Mouse (Mus musculus): ENCODE measurements around the gene Gm10337. TPM values are rescaled to one million over a fixed set of nuclear protein-coding genes. Genes with fewer than 3 reads are reported as not detected.

Gene Gm10337
- polyA plus RNA-seq, 1 experiment from 2014 or later: 5.2 TPM

GRCm38 (mm10) chr15:102533926-102534325, 30.4 kb downstream of the Gm10337 start:
- 97% methylated on average over 7 of the region's 7 CpGs for WGBS
- peaks cover 79% of the 10 kb centered on the region for H3K36me3 ChIP-seq

GRCm38 (mm10) chr15:102544801-102545200, 41.3 kb downstream of the Gm10337 start:
- no peak overlapping the region for H3K4me2 ChIP-seq

More at GRCm38 (mm10) chr15:102533926-102534325, 30.4 kb downstream of the Gm10337 start:
- Histone ChIP-seq H3K9me3 (no peaks in the 10 kb centered on the region), H3K4me2 (no peak overlapping the region), H3K27ac (no peak overlapping the region), H3K27me3 (no peaks in the 10 kb centered on the region), H3K4me1 (no peaks in the 10 kb centered on the region), H3K9ac (no peak overlapping the region), H3K4me3 (no peak overlapping the region)
- no peak for ATAC-seq (ENCODE audit: insufficient number of reproducible peaks, insufficient read depth, low FRiP score, low TSS enrichment, low read depth)

DNA sequence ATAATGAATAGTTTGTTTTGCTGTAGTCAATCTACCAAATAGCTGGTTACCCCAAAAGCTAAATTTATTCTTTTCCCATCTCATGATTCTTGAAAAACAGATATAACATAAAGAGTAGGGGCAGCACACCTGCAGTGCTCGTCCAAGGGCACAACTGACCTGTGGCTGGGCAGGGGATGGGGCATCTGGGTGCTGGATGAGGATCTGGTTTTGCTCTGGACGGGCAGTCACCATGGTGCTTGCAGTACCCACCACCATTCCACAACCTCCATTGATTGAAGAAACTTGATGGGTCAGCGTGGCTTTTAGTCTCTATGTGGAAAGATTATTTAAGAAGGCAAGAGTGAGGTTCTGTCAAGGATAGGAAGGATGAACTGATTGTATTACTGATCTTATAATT, 42.7 kb downstream of the Gm10337 start:
- Histone ChIP-seq H3K9ac (no peak overlapping the region), H3K4me1 (no peaks in the 10 kb centered on the region), H3K36me3 (peaks cover 76% of the 10 kb centered on the region), H3K9me3 (no peaks in the 10 kb centered on the region), H3K27me3 (no peaks in the 10 kb centered on the region), H3K4me3 (no peak overlapping the region), H3K4me2 (no peak overlapping the region), H3K27ac (no peak overlapping the region)
- 92% methylated on average over 3 of the region's 3 CpGs for WGBS
- no peak for ATAC-seq (ENCODE audit: insufficient number of reproducible peaks, insufficient read depth, low FRiP score, low TSS enrichment, low read depth)

More at GRCm38 (mm10) chr15:102544801-102545200, 41.3 kb downstream of the Gm10337 start:
- H3K27ac ChIP-seq: no peak overlapping the region
- no peak for ATAC-seq (ENCODE audit: insufficient number of reproducible peaks, insufficient read depth, low FRiP score, low TSS enrichment, low read depth)
- no peak overlapping the region for H3K9ac ChIP-seq
- WGBS: 86% methylated on average over 4 of the region's 4 CpGs
- no peak overlapping the region for H3K4me3 ChIP-seq
- peaks cover 78% of the 10 kb centered on the region for H3K36me3 ChIP-seq
- H3K9me3 ChIP-seq: no peaks in the 10 kb centered on the region
- H3K4me1 ChIP-seq: no peaks in the 10 kb centered on the region
- H3K27me3 ChIP-seq: no peaks in the 10 kb centered on the region

DNA sequence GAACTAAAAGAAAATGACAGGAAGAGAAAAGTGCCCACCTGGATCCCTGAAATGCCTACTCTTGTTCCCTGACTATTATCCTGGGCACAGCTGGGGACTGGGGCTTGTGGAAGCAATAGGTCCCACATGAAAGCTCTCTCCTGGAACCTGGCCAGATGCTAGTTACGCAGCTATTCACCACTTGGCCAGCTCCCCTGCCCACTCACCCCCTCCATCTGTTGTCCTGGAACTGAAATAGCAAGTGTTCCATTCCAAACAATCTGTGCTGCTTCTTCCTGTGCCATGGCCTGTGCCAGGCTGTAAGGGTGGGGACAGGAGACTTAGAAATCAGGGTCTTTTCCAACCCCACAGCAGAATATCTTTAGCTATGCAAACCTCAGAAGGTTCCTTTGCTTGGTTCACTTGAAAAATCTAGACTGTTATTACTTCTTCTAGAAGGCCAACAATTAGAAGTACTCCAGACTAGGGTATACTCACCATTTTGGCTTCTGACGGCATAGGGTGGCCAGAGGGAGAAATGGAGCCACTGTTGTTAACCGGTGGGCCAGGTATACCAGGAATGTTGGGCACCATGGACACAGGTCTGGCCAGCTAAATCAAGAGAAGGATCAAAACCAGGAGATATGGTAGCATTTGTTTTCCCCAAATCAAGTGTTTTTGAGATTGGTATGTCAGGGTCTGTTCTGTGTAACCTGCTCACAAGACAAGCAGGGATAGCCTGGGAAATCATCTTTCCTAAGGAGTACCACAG, 43.3 kb downstream of the Gm10337 start:
- H3K4me3 ChIP-seq: no peak overlapping the region
- no peaks in the 10 kb centered on the region for H3K4me1 ChIP-seq
- no peaks in the 10 kb centered on the region for H3K9me3 ChIP-seq
- WGBS: 79% methylated on average over 3 of the region's 3 CpGs
- H3K27ac ChIP-seq: 0 out of 2 replicates have a peak overlapping the region, but pooled peaks have one; percentile 11
- no peaks in the 10 kb centered on the region for H3K27me3 ChIP-seq
- H3K4me2 ChIP-seq: no peak overlapping the region
- peaks cover 77% of the 10 kb centered on the region for H3K36me3 ChIP-seq
- no peak overlapping the region for H3K9ac ChIP-seq
- ATAC-seq (ENCODE audit: insufficient number of reproducible peaks, insufficient read depth, low FRiP score, low TSS enrichment, low read depth): no peak

DNA sequence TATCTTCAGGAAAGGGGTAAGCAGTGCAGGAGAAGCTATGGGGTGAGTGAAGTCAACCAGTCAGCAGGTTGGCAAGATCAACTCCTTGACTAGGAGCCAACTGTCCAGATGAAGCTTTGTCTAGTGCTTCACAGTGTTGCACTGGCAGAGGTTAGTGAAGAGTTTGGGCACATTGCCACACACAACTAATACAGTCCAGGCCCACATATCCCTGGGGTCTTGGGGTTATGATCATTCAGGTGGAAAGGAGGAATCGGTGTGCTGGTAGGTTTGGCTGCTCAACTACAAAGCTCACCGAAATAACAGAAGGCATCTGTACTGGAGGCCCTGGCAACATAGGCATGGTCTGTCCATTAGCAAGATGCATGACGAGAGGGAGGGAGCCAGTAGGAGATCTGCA, 44.0 kb downstream of the Gm10337 start:
- peaks cover 77% of the 10 kb centered on the region for H3K36me3 ChIP-seq
- no peak overlapping the region for H3K4me3 ChIP-seq
- H3K4me1 ChIP-seq: no peaks in the 10 kb centered on the region
- no peak overlapping the region for H3K27ac ChIP-seq
- ATAC-seq (ENCODE audit: insufficient number of reproducible peaks, insufficient read depth, low FRiP score, low TSS enrichment, low read depth): no peak
- no peaks in the 10 kb centered on the region for H3K27me3 ChIP-seq
- H3K9me3 ChIP-seq: no peaks in the 10 kb centered on the region
- WGBS: 91% methylated on average over 3 of the region's 3 CpGs
- H3K9ac ChIP-seq: no peak overlapping the region
- H3K4me2 ChIP-seq: no peak overlapping the region

DNA sequence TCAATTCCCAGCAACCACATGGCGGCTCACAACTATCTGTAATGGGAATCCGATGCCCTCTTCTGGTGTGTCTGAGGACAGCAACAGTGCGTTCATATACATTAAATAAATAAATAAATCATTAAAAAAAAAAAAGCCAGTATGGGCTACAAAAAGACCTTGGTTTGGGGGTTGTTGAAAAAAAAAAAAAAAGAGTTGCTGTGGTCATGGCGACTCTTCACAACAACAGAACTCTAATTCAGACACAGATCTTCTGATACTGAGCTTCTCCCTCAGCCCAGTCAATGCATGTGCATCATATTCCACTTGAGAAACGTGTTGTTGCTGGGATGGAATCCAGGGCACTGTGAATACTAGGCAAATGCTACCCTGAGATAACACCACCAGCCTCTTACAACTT, 49.1 kb downstream of the Gm10337 start:
- no peaks in the 10 kb centered on the region for H3K4me1 ChIP-seq
- H3K4me2 ChIP-seq: no peak overlapping the region
- no peaks in the 10 kb centered on the region for H3K9me3 ChIP-seq
- no peaks in the 10 kb centered on the region for H3K27me3 ChIP-seq
- H3K9ac ChIP-seq: no peak overlapping the region
- no peak overlapping the region for H3K4me3 ChIP-seq
- peaks cover 77% of the 10 kb centered on the region for H3K36me3 ChIP-seq
- H3K27ac ChIP-seq: no peak overlapping the region
- WGBS: 95% methylated on average over 5 of the region's 5 CpGs
- ATAC-seq (ENCODE audit: insufficient number of reproducible peaks, insufficient read depth, low FRiP score, low TSS enrichment, low read depth): no peak

Other genes with a start within 250 kb of the Gm10337 start
- gene Rarg, start 246.2 kb upstream of the Gm10337 start, polyA plus RNA-seq (2015; fragmentation: Nextera tagmentation; extraction: Ambion mirVana): 135 and 143 TPM in 2 replicates
- 1.9 and 2.3 TPM in 2 replicates for gene Gm9918, start 233.2 kb upstream of the Gm10337 start, polyA plus RNA-seq (2015; fragmentation: Nextera tagmentation; extraction: Ambion mirVana)
- gene Mfsd5, start 224.3 kb upstream of the Gm10337 start, polyA plus RNA-seq (2015; fragmentation: Nextera tagmentation; extraction: Ambion mirVana): 60.3 and 67.3 TPM in 2 replicates
- 25.3 and 26.4 TPM in 2 replicates for gene Espl1, start 207.5 kb upstream of the Gm10337 start, polyA plus RNA-seq (2015; fragmentation: Nextera tagmentation; extraction: Ambion mirVana)
- gene Pfdn5, start 177.6 kb upstream of the Gm10337 start, polyA plus RNA-seq (2015; fragmentation: Nextera tagmentation; extraction: Ambion mirVana): 458 and 502 TPM in 2 replicates
- 109 TPM in 2 replicates for gene Myg1, start 172.0 kb upstream of the Gm10337 start, polyA plus RNA-seq (2015; fragmentation: Nextera tagmentation; extraction: Ambion mirVana)
- gene Aaas, start 153.0 kb upstream of the Gm10337 start, polyA plus RNA-seq (2015; fragmentation: Nextera tagmentation; extraction: Ambion mirVana): 72.9 and 80.6 TPM in 2 replicates
- gene Sp7, start 136.5 kb upstream of the Gm10337 start, polyA plus RNA-seq (2015; fragmentation: Nextera tagmentation; extraction: Ambion mirVana): 24.1 and 32.7 TPM in 2 replicates
- 12.3 and 14.1 TPM in 2 replicates for gene Sp1, start 97.6 kb upstream of the Gm10337 start, polyA plus RNA-seq (2015; fragmentation: Nextera tagmentation; extraction: Ambion mirVana)
- not detected in 2 replicates for gene Amhr2, start 58.4 kb upstream of the Gm10337 start, polyA plus RNA-seq (2015; fragmentation: Nextera tagmentation; extraction: Ambion mirVana)
- gene Prr13, start 44.7 kb upstream of the Gm10337 start, polyA plus RNA-seq (2015; fragmentation: Nextera tagmentation; extraction: Ambion mirVana): 74.8 and 79.2 TPM in 2 replicates
- 262 and 269 TPM in 2 replicates for gene Pcbp2, start 33.2 kb upstream of the Gm10337 start, polyA plus RNA-seq (2015; fragmentation: Nextera tagmentation; extraction: Ambion mirVana)
- 24.1 and 25.2 TPM in 2 replicates for gene Map3k12, start 13.3 kb downstream of the Gm10337 start, polyA plus RNA-seq (2015; fragmentation: Nextera tagmentation; extraction: Ambion mirVana)
- 100 and 110 TPM in 2 replicates for gene Tarbp2, start 14.5 kb downstream of the Gm10337 start, polyA plus RNA-seq (2015; fragmentation: Nextera tagmentation; extraction: Ambion mirVana)
- 2.9 and 3.8 TPM in 2 replicates for gene Npff, start 21.2 kb downstream of the Gm10337 start, polyA plus RNA-seq (2015; fragmentation: Nextera tagmentation; extraction: Ambion mirVana)
- not detected in 2 replicates for gene Gm28047, start 121.3 kb downstream of the Gm10337 start, polyA plus RNA-seq (2015; fragmentation: Nextera tagmentation; extraction: Ambion mirVana)
- 44.9 and 46.2 TPM in 2 replicates for gene Atf7, start 121.7 kb downstream of the Gm10337 start, polyA plus RNA-seq (2015; fragmentation: Nextera tagmentation; extraction: Ambion mirVana)
- gene Atp5g2, start 168.6 kb downstream of the Gm10337 start, polyA plus RNA-seq (2015; fragmentation: Nextera tagmentation; extraction: Ambion mirVana): 52.6 and 56.3 TPM in 2 replicates
- 53.4 and 62.8 TPM in 2 replicates for gene Calcoco1, start 218.5 kb downstream of the Gm10337 start, polyA plus RNA-seq (2015; fragmentation: Nextera tagmentation; extraction: Ambion mirVana)